Mouse (Mus musculus): ENCODE measurements around the gene Adh5.

Adh5 gene

GRCm38 (mm10) chr3:138442612-138443464 lies at the start of gene Adh5:
TSS of gene Adh5 (plus strand) at chr3:138443093.
- in situ Hi-C loops (cut with MboI, MseI), result loop anchor here (5.0 to 10.0 kb wide), 2 partner anchors 221 to 1538 kb away; no protein-coding TSS in a partner anchor

GRCm38 (mm10) chr3:138404872-138405271 lies 38.0 kb upstream of the Adh5 start:
- in situ Hi-C loops (cut with MboI, MseI), result no loop called here

GRCm38 (mm10) chr3:138405341-138405740 lies 37.6 kb upstream of the Adh5 start:
- in situ Hi-C loops (cut with MboI, MseI), result no loop called here

GRCm38 (mm10) chr3:138405840-138406239 lies 37.1 kb upstream of the Adh5 start:
- in situ Hi-C loops (cut with MboI, MseI), result no loop called here

- in situ Hi-C loops (cut with MboI, MseI), result no loop called here
Measured at GRCm38 (mm10) chr3:138407920-138408319, 35.0 kb upstream of the Adh5 start.

GRCm38 (mm10) chr3:138409585-138409984 lies 33.3 kb upstream of the Adh5 start:
- in situ Hi-C loops (cut with MboI, MseI), result no loop called here

GRCm38 (mm10) chr3:138410211-138410610 lies 32.7 kb upstream of the Adh5 start:
- in situ Hi-C loops (cut with MboI, MseI), result no loop called here

- in situ Hi-C loops (cut with MboI, MseI), result no loop called here
Measured at GRCm38 (mm10) chr3:138415121-138415690, 27.7 kb upstream of the Adh5 start, which contains the start of gene Adh4. TSS of gene Adh4 (plus strand) at chr3:138415466.

- in situ Hi-C loops (cut with MboI, MseI), result no loop called here
Measured at GRCm38 (mm10) chr3:138419369-138419768, 23.5 kb upstream of the Adh5 start.

GRCm38 (mm10) chr3:138420385-138420784 lies 22.5 kb upstream of the Adh5 start:
- in situ Hi-C loops (cut with MboI, MseI), result no loop called here

GRCm38 (mm10) chr3:138423664-138424063 lies 19.2 kb upstream of the Adh5 start:
- in situ Hi-C loops (cut with MboI, MseI), result no loop called here

GRCm38 (mm10) chr3:138424247-138424646 lies 18.6 kb upstream of the Adh5 start:
- in situ Hi-C loops (cut with MboI, MseI), result no loop called here

GRCm38 (mm10) chr3:138430360-138430976 lies 12.4 kb upstream of the Adh5 start:
- in situ Hi-C loops (cut with MboI, MseI), result no loop called here

GRCm38 (mm10) chr3:138431835-138432234 lies 11.1 kb upstream of the Adh5 start:
- in situ Hi-C loops (cut with MboI, MseI), result no loop called here

- in situ Hi-C loops (cut with MboI, MseI), result loop anchor here (5.0 kb wide), 2 partner anchors 111 to 241 kb away; no protein-coding TSS in a partner anchor
Measured at GRCm38 (mm10) chr3:138438716-138439115, 4.2 kb upstream of the Adh5 start.

- in situ Hi-C loops (cut with MboI, MseI), result loop anchor here (5.0 to 10.0 kb wide), 2 partner anchors 220 to 1537 kb away; no protein-coding TSS in a partner anchor
Measured at GRCm38 (mm10) chr3:138442203-138442602, 690 bp upstream of the Adh5 start.

- in situ Hi-C loops (cut with MboI, MseI), result loop anchor here (5.0 to 10.0 kb wide), 2 partner anchors 221 to 1539 kb away; no protein-coding TSS in a partner anchor
Measured at GRCm38 (mm10) chr3:138443465-138443771, 525 bp downstream of the Adh5 start.

GRCm38 (mm10) chr3:138448077-138448860 lies 5.4 kb downstream of the Adh5 start:
- in situ Hi-C loops (cut with MboI, MseI), result loop anchor here (10.0 kb wide), 1 partner anchor 1543 kb away; no protein-coding TSS in a partner anchor

- in situ Hi-C loops (cut with MboI, MseI), result no loop called here
Measured at GRCm38 (mm10) chr3:138452169-138452568, 9.3 kb downstream of the Adh5 start.

- in situ Hi-C loops (cut with MboI, MseI), result no loop called here
Measured at GRCm38 (mm10) chr3:138454234-138454633, 11.3 kb downstream of the Adh5 start.

GRCm38 (mm10) chr3:138454711-138455435 lies 12.0 kb downstream of the Adh5 start:
- in situ Hi-C loops (cut with MboI, MseI), result no loop called here

All from T-helper 1 cell (primary cell).